In genomic region chr9:42101266-42101665, GRCm38 (mm10) we compare ENCODE assay signal across 20 mouse cellular contexts. TPM values are rescaled to one million over a fixed set of nuclear protein-coding genes. Genes with fewer than 3 reads are reported as not detected.
DNase-seq lines count a peak whose midpoint lies in the region; ATAC-seq lines count a peak whose summit lies in the region.
"Had no signal": no experiment of that assay in that cellular context is flagged by ENCODE, and none has a peak within 500 bp of the region (broad histone marks: within the 10 kb centered on the region; RNA-seq: fewer than 3 reads in every experiment).

No protein-coding gene starts in this region.

- no peak overlapping the region for H3K27ac ChIP-seq in midbrain, embryonic 11.5 days (ENCODE audit: low read depth, low read length)
- H3K27ac ChIP-seq in hindbrain, embryonic 12.5 days, result no peak overlapping the region
- H3K27ac ChIP-seq: embryonic facial prominence, embryonic 13.5 days; hindbrain, embryonic 15.5 days; kidney, postnatal 0 days; limb, embryonic 10.5 days; lung, embryonic 15.5 days had no signal

- no peaks in the 10 kb centered on the region for H3K4me1 ChIP-seq in midbrain, embryonic 11.5 days (ENCODE audit: control insufficient read depth, insufficient read depth, low read length)
- no peaks in the 10 kb centered on the region for H3K4me1 ChIP-seq in hindbrain, embryonic 12.5 days
- H3K4me1 ChIP-seq: embryonic facial prominence, embryonic 13.5 days; hindbrain, embryonic 15.5 days had no signal

- H3K4me3 ChIP-seq in midbrain, embryonic 11.5 days (ENCODE audit: low read depth, low read length), result no peak overlapping the region
- no peak overlapping the region for H3K4me3 ChIP-seq in hindbrain, embryonic 12.5 days
- H3K4me3 ChIP-seq: embryonic facial prominence, embryonic 13.5 days; hindbrain, embryonic 15.5 days; limb, embryonic 10.5 days; lung, embryonic 15.5 days had no signal

- no peaks in the 10 kb centered on the region for H3K36me3 ChIP-seq in midbrain, embryonic 11.5 days (ENCODE audit: control insufficient read depth, insufficient read depth, low read length)
- peaks cover 13% of the 10 kb centered on the region for H3K36me3 ChIP-seq in hindbrain, embryonic 12.5 days
- H3K36me3 ChIP-seq: hindbrain, embryonic 15.5 days; lung, embryonic 15.5 days had no signal

- no peaks in the 10 kb centered on the region for H3K9me3 ChIP-seq in midbrain, embryonic 11.5 days (ENCODE audit: control insufficient read depth, low read length)
- no peaks in the 10 kb centered on the region for H3K9me3 ChIP-seq in hindbrain, embryonic 12.5 days (replicated peaks)
- H3K9me3 ChIP-seq: embryonic facial prominence, embryonic 13.5 days; hindbrain, embryonic 15.5 days; limb, embryonic 10.5 days; lung, embryonic 15.5 days had no signal

- no peak overlapping the region for H3K9ac ChIP-seq in midbrain, embryonic 11.5 days (ENCODE audit: low read length)
- no peak overlapping the region for H3K9ac ChIP-seq in hindbrain, embryonic 12.5 days
- H3K9ac ChIP-seq: embryonic facial prominence, embryonic 13.5 days; hindbrain, embryonic 15.5 days; lung, embryonic 15.5 days had no signal

- no peak for ATAC-seq in midbrain, embryonic 11.5 days (ENCODE audit: low FRiP score)
- no peak for ATAC-seq in hindbrain, embryonic 12.5 days (ENCODE audit: low FRiP score)
- ATAC-seq: CD4-positive, CD25-positive, alpha-beta regulatory T cell, adult 4 months; midbrain, embryonic 16.5 days had no signal

- 92% methylated on average over 7 of the region's 7 CpGs for WGBS in midbrain, embryonic 11.5 days
- 88% methylated on average over 7 of the region's 7 CpGs for WGBS in hindbrain, embryonic 12.5 days

- H3K27me3 ChIP-seq in midbrain, embryonic 11.5 days (ENCODE audit: control insufficient read depth, insufficient read depth, low read length), result no peaks in the 10 kb centered on the region
- H3K27me3 ChIP-seq in hindbrain, embryonic 12.5 days, result no peaks in the 10 kb centered on the region
- H3K27me3 ChIP-seq: embryonic facial prominence, embryonic 13.5 days; hindbrain, embryonic 15.5 days; lung, embryonic 15.5 days had no signal

- DNase-seq in cerebellum, adult 11-12 months, result peak; percentile 70
- DNase-seq in cerebellum, adult 11 months, result no peak
- DNase-seq in layer of hippocampus, adult 18-20 months (ENCODE audit: low spot score in 2 of 2), result peak; percentile 50 to 83
- DNase-seq in layer of hippocampus, postnatal 10 days (ENCODE audit: low spot score in 2 of 2), result no peak
- peak; percentile 54 to 76 for DNase-seq in cerebellum, postnatal 36 days
- DNase-seq in telencephalon, adult 2 months (ENCODE audit: low read depth, low spot score), result peak; percentile 76
- no peak for DNase-seq in midbrain, embryonic 11.5 days (ENCODE audit: low spot score, missing footprints)
- DNase-seq: adrenal gland, adult 8-10 months; heart, postnatal 14 days had no signal

- no peak overlapping the region for H3K4me2 ChIP-seq in midbrain, embryonic 11.5 days
- H3K4me2 ChIP-seq in hindbrain, embryonic 12.5 days (replicated peaks), result no peak overlapping the region
- H3K4me2 ChIP-seq: embryonic facial prominence, embryonic 13.5 days; heart, embryonic 11.5 days; hindbrain, embryonic 15.5 days; liver, embryonic 11.5 days; lung, embryonic 15.5 days had no signal

RNA-seq across cellular contexts. Expression of gene Sorl1, which starts 22.8 kb away (rescaled TPM):
- total RNA-seq in layer of hippocampus, adult 18-20 months (2021), result 100 to 1,000 TPM; 189 to 193 TPM
- 10 to 100 TPM; 79.0 to 86.0 TPM for total RNA-seq in layer of hippocampus, postnatal 10 days (2021)
- polyA plus RNA-seq in midbrain, embryonic 11.5 days (2014; fragmentation: Nextera tagmentation; extraction: Ambion mirVana), result 3.1 and 3.8 TPM in 2 replicates
- 14.5 and 15.7 TPM in 2 replicates for polyA plus RNA-seq in hindbrain, embryonic 12.5 days (2016; fragmentation: Nextera tagmentation; extraction: Ambion mirVana)
- total RNA-seq: MEL had no signal

Comparison
In these comparisons a context has a peak if more than half of its experiments do, and no peak if none do; other contexts are left out.
1. DNase-seq: peak in cerebellum, adult 11-12 months (single experiment), layer of hippocampus, adult 18-20 months (2 of 2), cerebellum, postnatal 36 days (2 of 2) and telencephalon, adult 2 months (single experiment); none in cerebellum, adult 11 months (single experiment), layer of hippocampus, postnatal 10 days (0 of 2) and midbrain, embryonic 11.5 days (single experiment).